Mouse (Mus musculus): Measurements from ENCODE around the gene Pik3r1.

- TF ChIP-seq CTCF (IDR thresholded peaks at IDR 0.05) (peak; percentile 65), POLR2A (IDR thresholded peaks at IDR 0.05; ENCODE audit: insufficient read depth, low read depth, low read length) (peak; percentile 32; the same call in 1 of the 2 replicates), EP300 (IDR thresholded peaks at IDR 0.05; ENCODE audit: insufficient read depth, low read depth, low read length) (no peak)
Observed at GRCm38 (mm10) chr13:101768630-101768991, 594 bp upstream of the Pik3r1 start.

All from heart, adult 2 months (tissue).